Mouse (Mus musculus): ENCODE measurements around the gene Kif3a.

GRCm38 (mm10) chr11:53644017-53644416 is 76.8 kb downstream of the Kif3a start:
- TF ChIP-seq CTCF (IDR thresholded peaks at IDR 0.05; ENCODE audit: low read depth, low read length) (no peak), GATA1 (IDR thresholded peaks at IDR 0.05; ENCODE audit: borderline replicate concordance, low read length) (no peak), TAL1 (conservative IDR thresholded peaks at IDR 0.05; ENCODE audit: low read depth, low read length) (no peak)
